Mouse (Mus musculus): ENCODE measurements around the gene Cyth1. TPM values are rescaled to one million over a fixed set of nuclear protein-coding genes. Genes with fewer than 3 reads are reported as not detected.

Cyth1 gene
- total RNA-seq, 2 experiments from 2014 or later, result 28.4 to 32.2 TPM

DNA sequence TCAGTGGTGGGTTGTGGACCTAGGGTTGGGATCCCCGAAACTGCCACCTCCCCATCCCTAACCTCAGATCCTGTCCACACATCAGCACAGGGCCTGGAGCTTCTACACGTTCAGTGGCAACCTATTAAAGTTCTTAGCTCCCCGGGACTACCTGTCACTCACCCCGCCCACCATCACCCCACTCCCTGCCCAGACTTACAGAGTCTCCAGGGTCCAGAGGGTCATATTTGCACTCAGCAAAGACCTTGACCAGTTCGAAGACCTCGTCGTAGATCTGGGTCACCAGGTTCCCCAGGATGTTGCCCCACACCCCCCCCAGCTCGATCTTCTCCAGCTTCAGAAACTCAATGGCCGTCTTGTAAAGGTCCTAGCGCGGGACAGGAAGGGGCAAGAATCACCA lies 126.8 kb downstream of the Cyth1 start:
- no peak for DNase-seq (ENCODE audit: low spot score in 2 of 2)

GRCm38 (mm10) chr11:118118777-118119176 lies 129.6 kb downstream of the Cyth1 start:
- no peak for DNase-seq (ENCODE audit: low spot score in 2 of 2)

- no peak for DNase-seq (ENCODE audit: low spot score in 2 of 2)
These were observed 133.7 kb downstream of the Cyth1 start for GRCm38 (mm10) chr11:118114581-118115110.

GRCm38 (mm10) chr11:118113516-118114205 lies 134.7 kb downstream of the Cyth1 start:
- DNase-seq (ENCODE audit: low spot score in 2 of 2), result no peak

- DNase-seq (ENCODE audit: low spot score in 2 of 2), result peak; percentile 73 to 83
These were observed 144.4 kb downstream of the Cyth1 start for GRCm38 (mm10) chr11:118104001-118104400.

DNA sequence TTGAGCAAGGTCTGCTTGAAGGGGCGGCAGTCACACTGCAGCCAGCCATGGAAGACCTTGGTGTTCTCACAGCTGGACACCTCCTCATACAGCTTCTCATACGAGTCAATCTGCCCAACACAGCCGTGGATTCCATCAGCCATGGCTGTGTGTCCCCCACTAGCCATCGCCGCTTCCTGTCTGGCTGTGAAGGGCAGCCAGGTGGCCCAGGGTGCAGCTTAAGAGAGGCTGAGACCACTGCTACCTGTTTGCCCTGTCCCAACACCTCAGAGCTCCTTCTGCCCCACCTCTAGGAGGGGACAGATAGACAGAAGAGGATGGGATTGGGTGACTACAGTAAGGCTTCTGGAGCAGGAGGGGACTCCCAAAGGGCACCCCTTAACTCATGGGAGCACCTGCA lies 145.0 kb downstream of the Cyth1 start:
- no peak for DNase-seq (ENCODE audit: low spot score in 2 of 2)

DNA sequence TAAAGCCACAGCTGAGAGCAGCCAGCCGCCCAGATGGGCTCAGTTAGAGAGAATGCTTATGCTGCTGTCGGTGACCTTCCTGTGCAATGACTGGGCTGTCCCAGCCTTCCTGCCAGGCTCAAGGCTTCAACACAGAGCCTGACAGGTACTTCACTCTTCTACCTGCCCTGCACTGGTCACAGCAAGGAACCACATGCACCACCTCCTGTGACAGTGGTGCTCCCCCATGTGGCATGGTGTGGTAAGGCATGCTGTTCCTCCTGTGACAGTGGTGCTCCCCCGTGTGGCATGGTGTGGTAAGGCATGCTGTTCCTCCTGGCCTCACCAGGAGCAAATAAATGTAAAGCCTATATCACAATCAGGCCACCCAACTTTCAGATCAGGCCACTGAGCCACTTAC lies 145.6 kb downstream of the Cyth1 start:
- DNase-seq (ENCODE audit: low spot score in 2 of 2), result peak; percentile 79 to 87

GRCm38 (mm10) chr11:118101133-118101532 lies 147.3 kb downstream of the Cyth1 start:
- DNase-seq (ENCODE audit: low spot score in 2 of 2), result no peak

GRCm38 (mm10) chr11:118096736-118097135 lies 151.7 kb downstream of the Cyth1 start:
- no peak for DNase-seq (ENCODE audit: low spot score in 2 of 2)

GRCm38 (mm10) chr11:118095004-118095403 lies 153.4 kb downstream of the Cyth1 start:
- DNase-seq (ENCODE audit: low spot score in 2 of 2), result no peak

GRCm38 (mm10) chr11:118091002-118091670 lies 157.3 kb downstream of the Cyth1 start:
- no peak for DNase-seq (ENCODE audit: low spot score in 2 of 2)

- DNase-seq (ENCODE audit: low spot score in 2 of 2), result no peak
These were observed 159.5 kb downstream of the Cyth1 start for GRCm38 (mm10) chr11:118088896-118089295.

DNA sequence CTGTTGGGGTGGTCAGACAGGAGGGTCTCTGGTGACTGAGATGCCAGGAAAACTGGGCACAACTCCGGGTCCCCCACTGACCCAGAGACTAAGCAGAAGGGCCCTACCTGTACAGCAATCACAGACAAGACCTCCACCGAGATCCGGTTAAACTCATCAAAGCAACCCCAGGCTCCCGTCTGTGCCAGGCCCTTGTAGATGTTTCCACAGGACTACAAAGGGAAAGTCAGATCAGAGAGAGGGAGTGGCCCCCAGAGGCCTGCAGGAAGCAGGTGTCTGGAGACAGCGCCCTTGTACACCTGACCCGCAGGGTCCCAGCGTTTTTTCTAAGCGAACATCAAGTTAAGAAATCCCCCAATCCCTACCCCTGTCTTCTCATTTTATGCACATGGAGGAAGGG lies 162.4 kb downstream of the Cyth1 start:
- no peak for DNase-seq (ENCODE audit: low spot score in 2 of 2)

GRCm38 (mm10) chr11:118085176-118085575 lies 163.2 kb downstream of the Cyth1 start:
- DNase-seq (ENCODE audit: low spot score in 2 of 2), result no peak

- DNase-seq (ENCODE audit: low spot score in 2 of 2), result no peak
These were observed 164.1 kb downstream of the Cyth1 start for GRCm38 (mm10) chr11:118084266-118084665.

GRCm38 (mm10) chr11:118083811-118084210 lies 164.6 kb downstream of the Cyth1 start:
- DNase-seq (ENCODE audit: low spot score in 2 of 2), result peak; percentile 59 to 77

GRCm38 (mm10) chr11:118082294-118082693 lies 166.1 kb downstream of the Cyth1 start:
- no peak for DNase-seq (ENCODE audit: low spot score in 2 of 2)

Other genes with a start within 250 kb of the Cyth1 start
- gene Dnah17, start 118.0 kb downstream of the Cyth1 start, total RNA-seq (2021), result under 1 TPM; 0.05 to 0.10 TPM
- 10 to 100 TPM; 14.8 to 16.6 TPM for gene Usp36, start 41.7 kb upstream of the Cyth1 start, total RNA-seq (2021)
- 1 to 10 TPM; 3.2 to 4.3 TPM for gene Cep295nl, start 93.9 kb upstream of the Cyth1 start, total RNA-seq (2021)
- gene Timp2, start 107.1 kb upstream of the Cyth1 start, total RNA-seq (2021), result 100 to 1,000 TPM; 211 to 244 TPM
- gene Lgals3bp, start 153.5 kb upstream of the Cyth1 start, total RNA-seq (2021), result 10 to 100 TPM; 16.3 to 19.6 TPM
- gene Cant1, start 170.5 kb upstream of the Cyth1 start, total RNA-seq (2021), result 10 to 100 TPM; 20.1 to 20.7 TPM
- gene C1qtnf1, start 179.6 kb upstream of the Cyth1 start, total RNA-seq (2021), result 10 to 100 TPM; 33.2 to 37.6 TPM
- 10 to 100 TPM; 16.0 to 27.7 TPM for gene Engase, start 228.2 kb upstream of the Cyth1 start, total RNA-seq (2021)

Data from gastrocnemius, postnatal 4 days (tissue).